Mouse (Mus musculus): Measurements from ENCODE around the gene Ufl1. TPM values are rescaled to one million over a fixed set of nuclear protein-coding genes. Genes with fewer than 3 reads are reported as not detected.
"Not testable (repeated sequence)": the region's sequence is repeated elsewhere in the genome, so short reads cannot be mapped to it uniquely, and the experiment has no call there.

Gene Ufl1
- polyA plus RNA-seq (2015; fragmentation: Nextera tagmentation; extraction: Ambion mirVana), result 42.9 and 46.7 TPM in 2 replicates

GRCm38 (mm10) chr4:25281671-25282038, at the start of gene Ufl1:
Gene Ufl1, minus strand, starts transcription at chr4:25281821.
- peaks cover 18% of the 10 kb centered on the region for H3K36me3 ChIP-seq (ENCODE audit: control insufficient read depth, insufficient read depth, low read length)
- peaks cover 5% of the 10 kb centered on the region; the same call in 1 of the 2 replicates for H3K4me1 ChIP-seq (ENCODE audit: control insufficient read depth, insufficient read depth, low read length)
- peak within 1 kb of the TSS; percentile 80 for H3K4me2 ChIP-seq (ENCODE audit: low read depth, low read length)
- peak within 1 kb of the TSS; percentile 97 for H3K9ac ChIP-seq (ENCODE audit: low read length)
- peak; percentile 98 for ATAC-seq (ENCODE audit: insufficient read depth, low FRiP score)
- no peaks in the 10 kb centered on the region for H3K9me3 ChIP-seq (replicated peaks; ENCODE audit: control insufficient read depth, low read length)
- H3K27ac ChIP-seq (ENCODE audit: low read length), result peak within 1 kb of the TSS; percentile 99
- under 1% methylated on average over 30 of the region's 30 CpGs for WGBS
- H3K4me3 ChIP-seq (replicated peaks; ENCODE audit: low read length), result peak within 1 kb of the TSS; percentile 94
- H3K27me3 ChIP-seq (ENCODE audit: control insufficient read depth, insufficient read depth, low read length), result no peaks in the 10 kb centered on the region

GRCm38 (mm10) chr4:25325684-25326220, 44.1 kb upstream of the Ufl1 start:
- ATAC-seq (ENCODE audit: insufficient read depth, low FRiP score), result no peak
- H3K9ac ChIP-seq (ENCODE audit: low read length), result no peak overlapping the region
- 82% methylated on average over 3 of the region's 3 CpGs for WGBS

GRCm38 (mm10) chr4:25322631-25323178, 41.1 kb upstream of the Ufl1 start:
- Histone ChIP-seq H3K4me2 (ENCODE audit: low read depth, low read length) (no peak overlapping the region), H3K9ac (ENCODE audit: low read length) (no peak overlapping the region), H3K4me3 (replicated peaks; ENCODE audit: low read length) (no peak overlapping the region), H3K9me3 (replicated peaks; ENCODE audit: control insufficient read depth, low read length) (no peaks in the 10 kb centered on the region), H3K27ac (ENCODE audit: low read length) (no peak overlapping the region), H3K36me3 (ENCODE audit: control insufficient read depth, insufficient read depth, low read length) (no peaks in the 10 kb centered on the region), H3K4me1 (ENCODE audit: control insufficient read depth, insufficient read depth, low read length) (no peaks in the 10 kb centered on the region), H3K27me3 (ENCODE audit: control insufficient read depth, insufficient read depth, low read length) (no peaks in the 10 kb centered on the region)
- no peak for ATAC-seq (ENCODE audit: insufficient read depth, low FRiP score)
- WGBS, result 64% methylated on average over 2 of the region's 2 CpGs

More at GRCm38 (mm10) chr4:25325684-25326220, 44.1 kb upstream of the Ufl1 start:
- Histone ChIP-seq H3K4me2 (ENCODE audit: low read depth, low read length) (no peak overlapping the region), H3K36me3 (ENCODE audit: control insufficient read depth, insufficient read depth, low read length) (no peaks in the 10 kb centered on the region), H3K4me3 (replicated peaks; ENCODE audit: low read length) (no peak overlapping the region), H3K27ac (ENCODE audit: low read length) (no peak overlapping the region), H3K27me3 (ENCODE audit: control insufficient read depth, insufficient read depth, low read length) (no peaks in the 10 kb centered on the region), H3K4me1 (ENCODE audit: control insufficient read depth, insufficient read depth, low read length) (no peaks in the 10 kb centered on the region), H3K9me3 (replicated peaks; ENCODE audit: control insufficient read depth, low read length) (no peaks in the 10 kb centered on the region)

- Histone ChIP-seq H3K4me2 (ENCODE audit: low read depth, low read length) (no peak overlapping the region), H3K36me3 (ENCODE audit: control insufficient read depth, insufficient read depth, low read length) (no peaks in the 10 kb centered on the region), H3K9me3 (replicated peaks; ENCODE audit: control insufficient read depth, low read length) (no peaks in the 10 kb centered on the region), H3K4me3 (replicated peaks; ENCODE audit: low read length) (no peak overlapping the region), H3K9ac (ENCODE audit: low read length) (no peak overlapping the region), H3K27me3 (ENCODE audit: control insufficient read depth, insufficient read depth, low read length) (no peaks in the 10 kb centered on the region), H3K27ac (ENCODE audit: low read length) (no peak overlapping the region), H3K4me1 (ENCODE audit: control insufficient read depth, insufficient read depth, low read length) (no peaks in the 10 kb centered on the region)
- WGBS, result 78% methylated on average over 3 of the region's 3 CpGs
- no peak for ATAC-seq (ENCODE audit: insufficient read depth, low FRiP score)
Observed at GRCm38 (mm10) chr4:25313767-25314166, 32.1 kb upstream of the Ufl1 start.

GRCm38 (mm10) chr4:25285002-25285401, 3.4 kb upstream of the Ufl1 start:
- not testable (repeated sequence) for H3K9me3 ChIP-seq (replicated peaks; ENCODE audit: control insufficient read depth, low read length); H3K36me3 ChIP-seq (ENCODE audit: control insufficient read depth, insufficient read depth, low read length); ATAC-seq (ENCODE audit: insufficient read depth, low FRiP score); H3K4me1 ChIP-seq (ENCODE audit: control insufficient read depth, insufficient read depth, low read length); H3K9ac ChIP-seq (ENCODE audit: low read length); H3K4me2 ChIP-seq (ENCODE audit: low read depth, low read length); H3K27ac ChIP-seq (ENCODE audit: low read length); H3K27me3 ChIP-seq (ENCODE audit: control insufficient read depth, insufficient read depth, low read length); H3K4me3 ChIP-seq (replicated peaks; ENCODE audit: low read length)
- 86% methylated on average over 1 of the region's 1 CpGs for WGBS

- peak overlapping the region; percentile 99 for H3K27ac ChIP-seq (ENCODE audit: low read length)
- ATAC-seq (ENCODE audit: insufficient read depth, low FRiP score), result peak; percentile 90
- WGBS, result 2% methylated on average over 32 of the region's 32 CpGs
- H3K4me2 ChIP-seq (ENCODE audit: low read depth, low read length), result peak overlapping the region; percentile 80
- H3K9me3 ChIP-seq (replicated peaks; ENCODE audit: control insufficient read depth, low read length), result no peaks in the 10 kb centered on the region
- H3K4me3 ChIP-seq (replicated peaks; ENCODE audit: low read length), result peak overlapping the region; percentile 94
- H3K9ac ChIP-seq (ENCODE audit: low read length), result peak overlapping the region; percentile 97
- H3K4me1 ChIP-seq (ENCODE audit: control insufficient read depth, insufficient read depth, low read length), result peaks cover 5% of the 10 kb centered on the region; the same call in 1 of the 2 replicates
- H3K36me3 ChIP-seq (ENCODE audit: control insufficient read depth, insufficient read depth, low read length), result peaks cover 18% of the 10 kb centered on the region
- H3K27me3 ChIP-seq (ENCODE audit: control insufficient read depth, insufficient read depth, low read length), result no peaks in the 10 kb centered on the region
Observed at GRCm38 (mm10) chr4:25280938-25281670, 517 bp downstream of the Ufl1 start.

- no peak overlapping the region for H3K9ac ChIP-seq (ENCODE audit: low read length)
- H3K36me3 ChIP-seq (ENCODE audit: control insufficient read depth, insufficient read depth, low read length), result peaks cover 17% of the 10 kb centered on the region
- 72% methylated on average over 7 of the region's 7 CpGs for WGBS
- no peak overlapping the region for H3K27ac ChIP-seq (ENCODE audit: low read length)
- H3K4me3 ChIP-seq (replicated peaks; ENCODE audit: low read length), result no peak overlapping the region
- no peaks in the 10 kb centered on the region for H3K9me3 ChIP-seq (replicated peaks; ENCODE audit: control insufficient read depth, low read length)
- no peak overlapping the region for H3K4me2 ChIP-seq (ENCODE audit: low read depth, low read length)
- no peaks in the 10 kb centered on the region for H3K27me3 ChIP-seq (ENCODE audit: control insufficient read depth, insufficient read depth, low read length)
- ATAC-seq (ENCODE audit: insufficient read depth, low FRiP score), result no peak
- H3K4me1 ChIP-seq (ENCODE audit: control insufficient read depth, insufficient read depth, low read length), result no peaks in the 10 kb centered on the region
Observed at GRCm38 (mm10) chr4:25272861-25273627, 8.6 kb downstream of the Ufl1 start.

- no peak for ATAC-seq (ENCODE audit: insufficient read depth, low FRiP score)
- WGBS, result 84% methylated on average over 1 of the region's 1 CpGs
- Histone ChIP-seq H3K27ac (ENCODE audit: low read length) (no peak overlapping the region), H3K9ac (ENCODE audit: low read length) (no peak overlapping the region), H3K27me3 (ENCODE audit: control insufficient read depth, insufficient read depth, low read length) (no peaks in the 10 kb centered on the region), H3K9me3 (replicated peaks; ENCODE audit: control insufficient read depth, low read length) (no peaks in the 10 kb centered on the region), H3K4me1 (ENCODE audit: control insufficient read depth, insufficient read depth, low read length) (no peaks in the 10 kb centered on the region), H3K4me3 (replicated peaks; ENCODE audit: low read length) (no peak overlapping the region), H3K36me3 (ENCODE audit: control insufficient read depth, insufficient read depth, low read length) (peaks cover 12% of the 10 kb centered on the region), H3K4me2 (ENCODE audit: low read depth, low read length) (no peak overlapping the region)
Observed at GRCm38 (mm10) chr4:25271926-25272325, 9.7 kb downstream of the Ufl1 start.

- Histone ChIP-seq H3K4me3 (replicated peaks; ENCODE audit: low read length) (no peak overlapping the region), H3K4me2 (ENCODE audit: low read depth, low read length) (no peak overlapping the region), H3K36me3 (ENCODE audit: control insufficient read depth, insufficient read depth, low read length) (peaks cover 28% of the 10 kb centered on the region), H3K27me3 (ENCODE audit: control insufficient read depth, insufficient read depth, low read length) (no peaks in the 10 kb centered on the region), H3K4me1 (ENCODE audit: control insufficient read depth, insufficient read depth, low read length) (no peaks in the 10 kb centered on the region), H3K9ac (ENCODE audit: low read length) (no peak overlapping the region), H3K27ac (ENCODE audit: low read length) (no peak overlapping the region), H3K9me3 (replicated peaks; ENCODE audit: control insufficient read depth, low read length) (no peaks in the 10 kb centered on the region)
- ATAC-seq (ENCODE audit: insufficient read depth, low FRiP score), result no peak
- 88% methylated on average over 3 of the region's 3 CpGs for WGBS
Observed at GRCm38 (mm10) chr4:25267144-25267543, 14.5 kb downstream of the Ufl1 start.

All from stomach, embryonic 16.5 days (tissue).